Mouse (Mus musculus) brain, adult 2 months (tissue): Measurements from ENCODE around the gene Fnbp1l.
A peak's percentile ranks its signal among the peaks of the same experiment; 100 is the strongest.

ENCODE experiments used
- DNase-seq: peaks from one replicate; pipeline ENCODE4 v3.0.0; 2011; ENCODE audit warnings: low read depth, low spot score

Fnbp1l gene

DNA sequence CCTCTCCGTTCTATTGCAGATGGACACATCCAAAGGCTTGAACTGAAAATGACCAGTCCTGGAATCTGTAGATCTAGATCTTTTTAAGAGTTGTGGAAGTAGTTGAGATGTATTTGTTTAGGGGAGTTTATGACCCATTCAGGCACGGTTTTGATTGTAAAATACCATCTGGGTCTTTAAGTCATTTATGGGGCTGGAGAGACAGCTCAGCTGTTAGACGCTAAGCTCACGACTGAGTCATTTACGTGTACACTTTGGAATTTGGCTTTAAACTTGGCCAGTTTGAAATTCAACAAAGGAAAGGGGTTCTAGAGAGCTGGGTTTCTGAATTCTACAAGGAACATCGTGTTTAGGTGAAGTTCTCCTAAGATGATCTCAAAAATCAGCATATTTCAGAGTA is 124.8 kb downstream of the Fnbp1l start:
- no peak for DNase-seq

DNA sequence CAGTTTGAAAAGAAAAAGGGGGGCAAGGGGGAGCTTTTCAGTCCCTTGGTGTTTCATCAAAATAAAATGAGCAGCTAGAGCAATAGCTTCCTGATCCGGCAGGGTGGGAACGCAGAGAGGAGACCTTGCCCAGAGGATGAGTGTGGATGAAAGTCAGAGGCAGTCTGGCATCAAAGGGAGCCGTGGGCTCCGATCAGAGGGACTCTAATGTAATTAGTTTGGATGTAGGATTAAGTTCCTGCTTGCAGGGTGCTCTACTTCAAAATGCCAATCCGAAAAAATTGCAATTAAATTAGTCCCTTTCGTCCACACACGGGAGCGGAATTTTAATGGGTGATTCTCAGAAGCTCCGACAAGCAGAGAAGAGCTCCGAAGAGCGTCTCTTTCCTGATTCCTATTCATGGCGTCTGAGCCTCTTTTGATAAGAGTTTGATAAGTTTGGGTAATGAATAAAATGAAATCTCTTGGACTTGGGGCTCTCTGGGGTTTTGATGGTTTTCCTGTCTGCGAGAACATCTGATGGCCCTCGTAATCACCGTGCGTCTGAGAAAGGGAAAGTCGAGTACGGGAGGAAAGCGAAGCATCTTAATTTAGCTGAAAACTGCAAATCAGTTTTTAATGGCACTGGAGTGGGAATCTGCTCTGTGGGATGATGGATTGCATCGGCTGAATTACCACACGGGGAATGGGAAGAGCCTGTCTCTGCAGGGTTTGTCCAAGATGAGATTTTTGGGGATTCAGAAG is 126.5 kb downstream of the Fnbp1l start:
- DNase-seq = peak; percentile 54

DNA sequence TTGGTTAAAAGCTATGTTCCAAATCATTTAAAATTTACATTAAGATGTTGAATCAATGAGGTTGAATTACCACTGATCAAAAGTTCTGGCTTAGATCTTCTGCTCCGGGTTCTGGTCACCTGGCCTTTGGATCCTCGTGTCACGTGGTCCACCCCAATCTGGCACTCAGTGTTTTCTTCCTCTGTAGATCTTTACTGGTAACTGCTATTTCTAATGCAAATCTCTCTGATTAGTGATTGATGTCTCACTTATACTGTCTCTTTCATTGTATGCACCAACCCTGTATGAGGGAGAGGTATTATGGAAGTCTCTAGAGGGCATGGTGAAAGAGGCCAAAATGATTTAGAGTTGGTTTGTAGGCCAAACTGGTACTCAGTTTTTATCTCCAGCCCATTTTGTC is 127.5 kb downstream of the Fnbp1l start:
- DNase-seq = no peak

DNA sequence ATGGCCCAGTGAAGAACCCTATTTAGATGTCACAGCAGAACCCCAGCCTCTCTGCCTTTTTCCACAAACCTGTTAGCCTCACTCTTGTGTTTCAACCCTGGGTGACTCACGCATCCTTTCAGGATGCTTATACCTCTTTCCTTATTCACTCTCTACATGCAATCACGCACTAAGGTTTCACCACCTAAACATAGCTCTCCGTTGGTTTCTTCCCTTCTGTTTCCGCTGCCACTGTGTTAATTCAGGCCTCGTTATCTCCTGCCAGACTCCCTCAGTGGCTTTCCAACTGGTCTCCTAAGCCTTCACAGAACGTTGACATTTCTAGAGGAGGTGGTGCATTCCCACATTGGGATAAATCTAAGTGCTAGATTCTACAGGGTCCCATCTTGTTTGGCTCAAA is 128.9 kb downstream of the Fnbp1l start:
- DNase-seq = peak; percentile 85
